Mouse (Mus musculus): ENCODE data around the gene Col5a1. TPM values are rescaled to one million over a fixed set of nuclear protein-coding genes. Genes with fewer than 3 reads are reported as not detected.

The Col5a1 gene
- polyA plus RNA-seq, 1 experiment = 37.9 TPM

DNA sequence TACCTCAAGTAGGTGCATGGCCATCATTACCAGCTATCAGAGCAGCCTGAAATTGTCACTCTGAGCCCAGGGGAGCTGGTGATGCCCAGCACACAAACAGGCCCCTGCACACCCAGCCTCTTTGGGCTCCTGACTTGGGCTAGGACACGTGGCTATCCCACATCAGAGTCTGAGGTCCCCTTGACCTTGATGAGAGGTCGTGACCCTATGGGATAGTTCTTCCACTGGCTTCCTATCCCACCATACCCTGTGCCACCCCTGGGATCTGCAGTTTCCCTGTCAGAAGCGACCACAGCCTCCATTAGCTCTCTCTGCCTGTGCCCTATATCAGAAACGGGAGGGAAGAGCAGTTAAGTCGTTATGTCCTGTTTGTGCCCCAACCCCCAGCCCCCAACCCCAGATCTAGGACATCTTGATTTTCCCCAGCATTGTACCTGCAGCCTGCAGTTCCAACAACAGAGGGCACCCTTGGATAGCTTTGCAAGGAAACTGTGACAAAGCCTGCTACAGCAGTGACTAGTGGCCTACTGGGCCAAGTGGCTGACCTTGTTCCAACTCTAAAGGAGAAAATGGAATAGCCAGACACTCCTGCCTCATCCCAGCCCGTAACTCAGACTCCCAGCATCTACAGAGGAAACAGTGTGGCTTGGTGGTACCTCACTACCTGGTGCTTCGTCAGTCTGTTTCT, 40.4 kb downstream of the Col5a1 start:
- Histone ChIP-seq H3K79me3 (ENCODE audit: low read depth) (peaks cover 67% of the 10 kb centered on the region), H3ac (ENCODE audit: control insufficient read depth, insufficient read length, low read depth) (no peak overlapping the region), H3K36me3 (ENCODE audit: control insufficient read depth, insufficient read depth) (peaks cover 90% of the 10 kb centered on the region), H3K27me3 (ENCODE audit: control insufficient read depth, insufficient read depth, insufficient read length) (no peaks in the 10 kb centered on the region), H3K79me2 (ENCODE audit: control insufficient read depth, insufficient read depth) (peaks cover 100% of the 10 kb centered on the region), H3K4me3 (ENCODE audit: insufficient read depth, poor library complexity, severe bottlenecking) (no peak overlapping the region)
- TF ChIP-seq FOSL1 (IDR thresholded peaks at IDR 0.05; ENCODE audit: insufficient read depth, low read length, poor library complexity, severe bottlenecking) (no peak), CTCF (IDR thresholded peaks at IDR 0.05; ENCODE audit: control insufficient read depth, insufficient read depth, insufficient read length) (peak; percentile 10)

DNA sequence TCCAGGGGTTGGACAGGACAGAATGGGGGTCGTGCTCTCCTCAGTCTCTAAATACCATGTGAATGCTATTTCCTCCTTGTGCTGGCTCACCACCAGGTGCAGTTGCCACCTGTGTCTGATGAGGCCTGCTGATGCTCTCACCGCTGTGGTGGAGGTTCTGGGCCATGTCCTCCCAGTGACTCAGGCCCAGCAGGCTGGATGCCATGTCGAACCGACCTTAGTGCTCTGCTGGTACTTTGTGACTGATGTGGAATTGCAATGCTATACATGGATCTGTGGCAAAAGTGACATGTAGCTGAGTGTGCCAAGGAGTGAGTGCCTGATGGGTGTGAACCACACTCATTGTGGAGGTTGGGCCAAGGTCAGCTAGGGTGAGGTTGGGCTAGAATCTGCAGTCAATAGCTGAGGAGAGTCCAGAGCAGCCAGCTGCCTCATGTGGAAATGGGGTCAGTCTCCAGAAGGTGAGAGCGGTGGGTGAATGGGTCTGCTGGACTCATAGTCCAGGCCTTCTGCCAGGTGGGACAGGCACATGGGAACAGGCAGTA, 44.3 kb downstream of the Col5a1 start:
- TF ChIP-seq CEBPB (IDR thresholded peaks at IDR 0.05; ENCODE audit: low read depth) = no peak
- TF ChIP-seq USF1 (IDR thresholded peaks at IDR 0.05; ENCODE audit: low read depth) = no peak
- no peak for TF ChIP-seq MYOD1 (IDR thresholded peaks at IDR 0.05; ENCODE audit: control insufficient read depth, insufficient read length, low read depth)
- TF ChIP-seq MAX (IDR thresholded peaks at IDR 0.05) = no peak
- no peak for TF ChIP-seq FOSL1 (IDR thresholded peaks at IDR 0.05; ENCODE audit: insufficient read depth, low read length, poor library complexity, severe bottlenecking)
- no peak for TF ChIP-seq CTCF (IDR thresholded peaks at IDR 0.05; ENCODE audit: control insufficient read depth, insufficient read depth, insufficient read length)
- TF ChIP-seq MYOG (IDR thresholded peaks at IDR 0.05; ENCODE audit: control insufficient read depth, extremely low read depth, insufficient read length) = no peak
- Histone ChIP-seq H3ac (ENCODE audit: control insufficient read depth, insufficient read length, low read depth) (peak overlapping the region; percentile 26), H3K79me2 (ENCODE audit: control insufficient read depth, insufficient read depth) (peaks cover 100% of the 10 kb centered on the region), H3K36me3 (ENCODE audit: control insufficient read depth, insufficient read depth) (peaks cover 74% of the 10 kb centered on the region), H3K4me3 (ENCODE audit: insufficient read depth, poor library complexity, severe bottlenecking) (no peak overlapping the region), H3K79me3 (ENCODE audit: low read depth) (peaks cover 57% of the 10 kb centered on the region), H3K27me3 (ENCODE audit: control insufficient read depth, insufficient read depth, insufficient read length) (no peaks in the 10 kb centered on the region)

DNA sequence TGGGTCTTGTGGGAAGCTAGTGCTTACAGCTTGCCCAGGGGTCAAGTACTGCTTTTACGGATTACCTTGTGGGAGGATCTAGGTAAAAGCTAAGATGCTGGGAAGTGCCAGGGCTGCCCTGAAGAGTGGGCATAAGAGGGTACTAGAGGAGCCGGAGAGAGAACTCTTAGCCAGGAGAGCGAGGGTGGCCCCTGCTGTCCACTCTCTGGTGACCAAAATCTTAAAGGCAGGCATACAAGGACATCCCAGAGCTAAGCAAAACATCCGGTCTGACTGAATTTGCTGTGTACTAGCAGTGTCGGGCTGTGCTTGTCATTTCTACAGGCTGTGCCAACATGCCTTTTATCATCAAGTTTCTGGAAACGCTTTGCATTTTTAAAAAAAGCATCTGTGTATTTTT, 44.9 kb downstream of the Col5a1 start:
- Histone ChIP-seq H3ac (ENCODE audit: control insufficient read depth, insufficient read length, low read depth) (no peak overlapping the region), H3K79me2 (ENCODE audit: control insufficient read depth, insufficient read depth) (peaks cover 98% of the 10 kb centered on the region), H3K36me3 (ENCODE audit: control insufficient read depth, insufficient read depth) (peaks cover 74% of the 10 kb centered on the region), H3K27me3 (ENCODE audit: control insufficient read depth, insufficient read depth, insufficient read length) (no peaks in the 10 kb centered on the region), H3K4me3 (ENCODE audit: insufficient read depth, poor library complexity, severe bottlenecking) (no peak overlapping the region), H3K79me3 (ENCODE audit: low read depth) (peaks cover 51% of the 10 kb centered on the region)
- TF ChIP-seq USF1 (IDR thresholded peaks at IDR 0.05; ENCODE audit: low read depth) (no peak), FOSL1 (IDR thresholded peaks at IDR 0.05; ENCODE audit: insufficient read depth, low read length, poor library complexity, severe bottlenecking) (no peak), MYOD1 (IDR thresholded peaks at IDR 0.05; ENCODE audit: control insufficient read depth, insufficient read length, low read depth) (no peak), CTCF (IDR thresholded peaks at IDR 0.05; ENCODE audit: control insufficient read depth, insufficient read depth, insufficient read length) (no peak), MYOG (IDR thresholded peaks at IDR 0.05; ENCODE audit: control insufficient read depth, extremely low read depth, insufficient read length) (no peak), MAX (IDR thresholded peaks at IDR 0.05) (no peak)

DNA sequence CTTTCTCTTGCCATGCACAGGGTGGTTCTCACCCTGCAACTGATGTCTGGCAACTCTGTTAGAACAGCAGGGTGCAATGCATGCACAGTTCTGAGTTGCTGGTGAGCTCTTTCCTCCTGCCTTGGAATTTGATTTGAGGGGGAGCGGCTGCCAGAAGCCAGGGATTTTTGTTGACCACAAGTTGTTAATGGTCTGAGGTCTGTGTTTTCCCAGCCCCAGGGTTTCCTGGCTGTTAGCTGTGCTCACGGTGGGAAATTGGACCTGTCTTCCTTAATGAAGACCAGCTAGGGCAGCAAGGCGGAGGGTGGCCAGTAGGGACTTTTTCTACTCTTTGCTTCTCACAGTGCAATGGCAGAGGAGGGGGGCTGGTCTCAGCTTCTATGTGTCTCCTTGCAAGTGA, 45.7 kb downstream of the Col5a1 start:
- Histone ChIP-seq H3K79me2 (ENCODE audit: control insufficient read depth, insufficient read depth) (peaks cover 91% of the 10 kb centered on the region), H3K27me3 (ENCODE audit: control insufficient read depth, insufficient read depth, insufficient read length) (no peaks in the 10 kb centered on the region), H3ac (ENCODE audit: control insufficient read depth, insufficient read length, low read depth) (no peak overlapping the region), H3K36me3 (ENCODE audit: control insufficient read depth, insufficient read depth) (peaks cover 66% of the 10 kb centered on the region), H3K4me3 (ENCODE audit: insufficient read depth, poor library complexity, severe bottlenecking) (no peak overlapping the region), H3K79me3 (ENCODE audit: low read depth) (peaks cover 46% of the 10 kb centered on the region)
- TF ChIP-seq MYOD1 (IDR thresholded peaks at IDR 0.05; ENCODE audit: control insufficient read depth, insufficient read length, low read depth) (no peak), CTCF (IDR thresholded peaks at IDR 0.05; ENCODE audit: control insufficient read depth, insufficient read depth, insufficient read length) (no peak), FOSL1 (IDR thresholded peaks at IDR 0.05; ENCODE audit: insufficient read depth, low read length, poor library complexity, severe bottlenecking) (no peak), MYOG (IDR thresholded peaks at IDR 0.05; ENCODE audit: control insufficient read depth, extremely low read depth, insufficient read length) (no peak), CEBPB (IDR thresholded peaks at IDR 0.05; ENCODE audit: low read depth) (no peak), MAX (IDR thresholded peaks at IDR 0.05) (no peak)

DNA sequence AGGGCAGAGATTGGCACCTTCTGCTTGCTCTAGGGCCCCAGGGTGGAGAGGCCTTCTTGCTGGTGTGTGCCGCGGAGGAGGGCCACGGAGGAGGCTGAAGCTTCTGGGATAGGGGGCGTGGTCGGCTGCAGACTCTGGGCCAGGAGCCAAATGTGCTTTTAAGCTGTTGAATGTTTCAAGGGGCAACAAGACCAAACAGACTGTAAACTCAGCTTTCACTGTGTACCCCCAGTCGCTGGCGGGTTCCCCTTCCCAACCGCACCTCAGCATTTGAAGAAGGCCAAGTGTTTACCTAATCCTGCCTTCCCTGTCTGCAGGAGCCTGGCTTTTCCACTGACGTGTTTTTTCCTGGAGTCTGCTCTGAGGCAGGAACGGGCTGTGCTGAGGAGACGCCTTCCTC, 48.0 kb downstream of the Col5a1 start:
- TF ChIP-seq USF1 (IDR thresholded peaks at IDR 0.05; ENCODE audit: low read depth) = no peak
- no peak for TF ChIP-seq MAX (IDR thresholded peaks at IDR 0.05)
- TF ChIP-seq FOSL1 (IDR thresholded peaks at IDR 0.05; ENCODE audit: insufficient read depth, low read length, poor library complexity, severe bottlenecking) = no peak
- TF ChIP-seq CTCF (IDR thresholded peaks at IDR 0.05; ENCODE audit: control insufficient read depth, insufficient read depth, insufficient read length) = no peak
- no peak for TF ChIP-seq MYOG (IDR thresholded peaks at IDR 0.05; ENCODE audit: control insufficient read depth, extremely low read depth, insufficient read length)
- TF ChIP-seq MYOD1 (IDR thresholded peaks at IDR 0.05; ENCODE audit: control insufficient read depth, insufficient read length, low read depth) = no peak
- TF ChIP-seq CEBPB (IDR thresholded peaks at IDR 0.05; ENCODE audit: low read depth) = no peak
- peaks cover 62% of the 10 kb centered on the region for H3K36me3 ChIP-seq (ENCODE audit: control insufficient read depth, insufficient read depth)

DNA sequence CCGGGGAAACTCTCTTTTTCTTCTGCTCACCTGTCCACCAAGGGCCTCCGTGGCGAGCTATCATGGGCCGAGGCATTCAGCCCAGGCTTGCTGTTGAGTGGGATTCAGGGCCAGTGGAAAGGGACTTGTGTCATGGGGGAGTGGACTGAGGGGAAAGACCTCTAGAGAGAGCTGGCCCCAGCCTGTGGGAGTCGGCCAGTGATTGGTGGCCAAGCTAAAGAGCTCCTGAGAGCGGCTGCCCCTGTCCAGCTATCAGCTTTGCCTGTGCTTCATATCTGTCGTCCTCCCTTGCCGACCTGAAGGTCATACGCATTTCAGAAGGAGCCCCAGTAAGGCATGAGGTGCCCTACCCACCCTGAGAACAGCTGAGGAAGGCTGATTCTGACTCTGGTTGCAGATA, 48.6 kb downstream of the Col5a1 start:
- TF ChIP-seq MYOD1 (IDR thresholded peaks at IDR 0.05; ENCODE audit: control insufficient read depth, insufficient read length, low read depth) (no peak), CEBPB (IDR thresholded peaks at IDR 0.05; ENCODE audit: low read depth) (no peak), MAX (IDR thresholded peaks at IDR 0.05) (no peak), USF1 (IDR thresholded peaks at IDR 0.05; ENCODE audit: low read depth) (no peak), CTCF (IDR thresholded peaks at IDR 0.05; ENCODE audit: control insufficient read depth, insufficient read depth, insufficient read length) (no peak), MYOG (IDR thresholded peaks at IDR 0.05; ENCODE audit: control insufficient read depth, extremely low read depth, insufficient read length) (no peak), FOSL1 (IDR thresholded peaks at IDR 0.05; ENCODE audit: insufficient read depth, low read length, poor library complexity, severe bottlenecking) (no peak)
- Histone ChIP-seq H3K79me3 (ENCODE audit: low read depth) (peaks cover 45% of the 10 kb centered on the region), H3K4me3 (ENCODE audit: insufficient read depth, poor library complexity, severe bottlenecking) (no peak overlapping the region), H3K36me3 (ENCODE audit: control insufficient read depth, insufficient read depth) (peaks cover 61% of the 10 kb centered on the region), H3ac (ENCODE audit: control insufficient read depth, insufficient read length, low read depth) (no peak overlapping the region), H3K27me3 (ENCODE audit: control insufficient read depth, insufficient read depth, insufficient read length) (no peaks in the 10 kb centered on the region), H3K79me2 (ENCODE audit: control insufficient read depth, insufficient read depth) (peaks cover 91% of the 10 kb centered on the region)

More for the DNA sequence above, 48.0 kb downstream of the Col5a1 start:
- Histone ChIP-seq H3K79me3 (ENCODE audit: low read depth) (peaks cover 44% of the 10 kb centered on the region), H3K4me3 (ENCODE audit: insufficient read depth, poor library complexity, severe bottlenecking) (no peak overlapping the region), H3K27me3 (ENCODE audit: control insufficient read depth, insufficient read depth, insufficient read length) (no peaks in the 10 kb centered on the region), H3ac (ENCODE audit: control insufficient read depth, insufficient read length, low read depth) (no peak overlapping the region), H3K79me2 (ENCODE audit: control insufficient read depth, insufficient read depth) (peaks cover 91% of the 10 kb centered on the region)

All from C2C12 (cell line).